Mouse (Mus musculus) spleen, adult 12 weeks (tissue): ENCODE results near the gene Gm20767.
"Not testable (repeated sequence)": the region's sequence is repeated elsewhere in the genome, so short reads cannot be mapped to it uniquely, and the experiment has no call there.

Source experiments
- DNase-seq: peaks from one replicate; pipeline ENCODE4 v3.0.0; 2022; ENCODE audit warnings: low spot score

Gm20767 gene

GRCm38 (mm10) chr13:120139946-120140345 is at the start of gene Gm20767:
Gene Gm20767 (plus strand): TSS chr13:120140246.
- DNase-seq, result not testable (repeated sequence)

- not testable (repeated sequence) for DNase-seq
Measured at GRCm38 (mm10) chr13:120092950-120093349, 47.1 kb upstream of the Gm20767 start.

GRCm38 (mm10) chr13:120096241-120096937 is 43.7 kb upstream of the Gm20767 start:
- DNase-seq, result not testable (repeated sequence)

DNA sequence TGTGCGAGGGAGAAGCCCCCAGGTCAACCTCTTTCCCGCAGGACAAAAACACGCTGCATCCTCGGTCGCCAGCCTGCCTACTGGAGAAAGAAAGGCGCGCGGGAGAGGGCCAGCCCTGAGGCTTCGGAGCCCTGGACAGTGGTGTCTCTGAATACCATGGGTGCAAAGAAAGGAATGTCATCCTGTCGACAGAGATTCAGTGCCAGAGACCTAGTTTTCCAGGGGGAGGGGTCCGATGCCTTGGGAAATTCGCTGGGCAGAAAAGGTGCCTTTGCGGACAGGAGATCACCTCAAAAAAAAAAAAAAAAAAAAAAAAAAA is 43.1 kb upstream of the Gm20767 start:
- not testable (repeated sequence) for DNase-seq

- DNase-seq, result not testable (repeated sequence)
Measured at GRCm38 (mm10) chr13:120099327-120099726, 40.7 kb upstream of the Gm20767 start.

- DNase-seq, result not testable (repeated sequence)
Measured at GRCm38 (mm10) chr13:120106504-120106903, 33.5 kb upstream of the Gm20767 start.

DNA sequence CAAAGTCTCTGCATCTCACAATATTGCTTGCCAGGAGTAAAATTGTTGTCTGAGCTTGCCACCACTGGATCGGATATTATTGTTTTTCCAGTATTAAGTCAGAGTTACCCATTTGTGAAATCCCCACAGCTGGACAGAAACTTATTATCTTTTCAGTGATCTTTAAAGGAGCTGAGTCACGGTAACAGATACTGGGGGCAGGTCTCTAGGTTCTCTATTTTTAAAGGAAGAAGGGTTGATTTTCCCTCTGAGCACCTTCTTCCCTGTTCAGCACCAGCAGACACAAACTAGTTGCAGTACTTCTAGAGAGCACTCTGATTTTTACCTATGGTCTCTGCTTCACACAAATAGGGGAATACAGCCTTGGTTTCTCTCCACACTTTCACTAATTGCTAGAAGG is 33.0 kb upstream of the Gm20767 start:
- not testable (repeated sequence) for DNase-seq

GRCm38 (mm10) chr13:120142348-120142747 is 2.3 kb downstream of the Gm20767 start:
- not testable (repeated sequence) for DNase-seq

DNA sequence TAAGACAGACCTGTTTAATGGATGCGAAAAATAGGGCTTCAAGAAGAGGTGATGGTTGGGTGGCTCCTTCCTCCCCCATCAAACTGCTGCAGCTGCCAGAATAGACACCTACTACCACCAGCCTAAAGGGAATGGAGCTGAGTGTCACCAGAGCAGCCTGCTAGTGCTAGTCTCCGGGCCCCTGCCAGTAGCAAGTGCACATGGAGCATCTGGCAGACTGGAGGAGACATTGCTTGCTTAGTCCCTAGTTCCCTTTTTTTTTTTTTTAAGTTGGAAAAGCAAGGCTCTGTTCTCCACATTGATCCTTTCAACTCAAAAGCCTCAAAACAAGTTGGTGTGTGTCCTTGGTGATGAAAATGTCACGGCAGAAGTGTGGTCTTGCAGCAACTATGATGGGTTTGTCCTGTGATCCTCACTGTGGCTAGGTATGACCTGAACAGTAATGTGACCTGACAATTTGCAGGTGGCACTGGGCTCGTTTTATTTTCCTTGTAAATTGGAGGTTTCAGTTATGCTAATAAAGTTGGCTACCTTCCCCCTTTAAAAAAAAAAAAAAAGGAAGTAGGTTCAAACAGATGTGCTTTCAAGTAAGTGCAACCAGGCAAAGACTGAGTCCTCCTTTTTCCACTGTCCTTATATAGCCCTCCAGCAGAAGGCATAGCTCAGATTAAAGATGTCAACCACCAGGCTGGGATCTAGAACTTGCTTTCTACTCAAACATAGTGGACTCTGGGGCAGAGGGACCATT is 9.8 kb downstream of the Gm20767 start:
- not testable (repeated sequence) for DNase-seq

- DNase-seq, result not testable (repeated sequence)
Measured at GRCm38 (mm10) chr13:120150589-120150988, 10.5 kb downstream of the Gm20767 start.

DNA sequence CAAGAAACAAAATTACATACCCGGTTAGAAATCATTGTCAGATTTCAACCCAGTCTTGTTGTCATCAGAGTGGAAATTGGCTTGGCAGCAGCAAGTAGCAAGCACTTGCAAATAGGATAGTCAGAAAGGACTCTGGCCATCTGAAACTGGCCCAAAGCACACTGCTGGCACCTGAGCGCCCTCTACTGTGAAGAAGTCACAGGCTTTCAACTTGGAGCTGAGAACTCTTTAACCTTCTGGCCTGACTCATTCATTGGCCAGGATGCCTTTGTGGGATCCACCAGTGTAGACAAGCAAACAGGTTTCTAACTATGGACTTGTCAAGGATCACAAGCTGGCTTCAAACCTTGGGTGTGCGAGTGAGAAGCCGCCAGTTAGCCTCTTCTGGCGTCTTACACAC is 28.3 kb downstream of the Gm20767 start:
- DNase-seq, result not testable (repeated sequence)

GRCm38 (mm10) chr13:120172133-120172532 is 32.1 kb downstream of the Gm20767 start, which contains the start of gene Gm21818:
Gene Gm21818 (plus strand): TSS chr13:120172433.
- not testable (repeated sequence) for DNase-seq

DNA sequence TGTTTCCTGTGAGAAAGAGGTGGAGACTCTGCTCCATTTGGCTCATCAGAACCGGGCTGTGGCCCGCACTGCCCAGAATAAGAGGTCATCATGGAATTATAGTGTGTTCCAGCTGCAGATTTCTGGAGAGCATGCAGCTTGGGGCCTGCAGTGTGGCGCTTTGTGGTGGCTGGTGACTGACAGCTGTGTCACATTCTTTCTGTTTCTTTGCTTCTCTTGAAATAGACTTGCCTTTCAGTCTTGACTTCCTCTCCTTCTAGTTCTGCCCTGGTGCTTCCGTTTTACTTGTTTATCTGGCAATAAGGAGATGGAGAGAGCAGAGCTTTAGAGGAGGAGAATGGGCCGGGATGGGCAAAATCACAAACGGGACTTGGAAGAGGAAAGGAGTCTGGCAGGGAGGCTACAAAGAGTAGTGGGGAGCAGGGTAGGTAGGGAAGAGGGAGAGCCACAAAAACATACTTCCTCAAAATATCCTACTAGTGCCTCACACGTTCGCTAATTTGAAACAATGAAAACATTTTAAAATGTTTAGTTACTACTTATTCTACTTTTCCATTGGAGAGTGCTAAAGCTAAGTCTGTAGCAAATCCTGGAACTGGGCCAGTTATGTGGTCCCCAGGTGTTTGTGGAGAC is 56.3 kb downstream of the Gm20767 start:
- not testable (repeated sequence) for DNase-seq
